Mouse (Mus musculus) hindbrain, embryonic 10.5 days (tissue): ENCODE measurements around the gene Chrna1. TPM values are rescaled to one million over a fixed set of nuclear protein-coding genes. Genes with fewer than 3 reads are reported as not detected.

Experiments
- DNase-seq: peaks from one replicate; pipeline ENCODE4 v3.0.0-alpha.2; 2017; ENCODE audit warnings: low spot score
- H3K27ac ChIP-seq: fragments of 300-500 bp; sonication (generic); 2 replicates; pipeline ENCODE4 v1.5.1; 2016; ENCODE audit warnings: mild to moderate bottlenecking, moderate library complexity
- H3K27me3 ChIP-seq: fragments of 300-500 bp; sonication (generic); 2 replicates; pipeline ENCODE4 v1.6.1; 2016; ENCODE audit warnings: mild to moderate bottlenecking; ENCODE audit not compliant: poor library complexity, insufficient read depth, severe bottlenecking
- H3K36me3 ChIP-seq: fragments of 300-500 bp; sonication (generic); 2 replicates; pipeline ENCODE4 v1.6.1; 2016; ENCODE audit warnings: mild to moderate bottlenecking, moderate library complexity
- H3K4me1 ChIP-seq: fragments of 300-500 bp; sonication (generic); replicated peaks from 2 replicates; pipeline ENCODE4 v1.6.1; 2016; ENCODE audit warnings: mild to moderate bottlenecking
- H3K4me3 ChIP-seq: fragments of 300-500 bp; sonication (generic); 2 replicates; pipeline ENCODE4 v1.5.1; 2016; ENCODE audit warnings: mild to moderate bottlenecking, moderate library complexity
- H3K9me3 ChIP-seq: fragments of 300-500 bp; sonication (generic); 2 replicates; pipeline ENCODE4 v1.6.1; 2016; ENCODE audit warnings: mild to moderate bottlenecking, moderate library complexity
- WGBS: fragments of 180-500 bp; shearing (Covaris S2); methylation state at CpG from one replicate; pipeline ENCODE4 v1.1.7; 2016; 5-methylcytosine and 5-hydroxymethylcytosine counted together
- polyA plus RNA-seq: library from polyadenylated mRNA; unstranded; fragments of >200 nt; fragmentation: Nextera tagmentation; extraction: Ambion mirVana; gene quantifications from 2 replicates; pipeline ENCODE4 v1.2.1, GENCODE M21; 2016

The Chrna1 gene
- polyA plus RNA-seq, 1 experiment from 2014 or later = 0.69 TPM

DNA sequence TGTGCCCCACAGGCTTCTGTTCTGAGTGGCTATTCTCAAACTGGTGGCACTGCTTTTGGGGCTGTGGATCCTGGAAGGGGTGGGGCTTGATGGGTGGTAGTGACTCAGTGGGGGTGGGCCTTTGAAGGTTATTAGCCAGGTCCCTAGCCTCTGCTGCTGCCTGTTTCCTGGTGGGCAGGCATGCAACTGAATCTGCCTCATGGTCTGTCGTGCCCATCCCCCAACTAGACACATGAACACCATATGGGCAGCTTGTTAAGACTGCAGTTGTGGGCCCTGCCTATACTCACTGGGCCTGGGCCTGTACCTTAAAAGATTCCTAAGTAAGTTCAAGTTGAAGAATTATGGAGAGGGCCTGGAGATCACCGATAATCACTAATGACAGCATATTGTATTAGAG is 34.6 kb downstream of the Chrna1 start:
- H3K27me3 ChIP-seq = peaks cover 23% of the 10 kb centered on the region
- H3K4me1 ChIP-seq = peaks cover 28% of the 10 kb centered on the region
- H3K27ac ChIP-seq = 0 out of 2 replicates have a peak overlapping the region, but pooled peaks have one; percentile 1
- H3K4me3 ChIP-seq = no peak overlapping the region
- no peaks in the 10 kb centered on the region for H3K9me3 ChIP-seq
- 62% methylated on average over 2 of the region's 2 CpGs for WGBS
- peak; percentile 65 for DNase-seq
- no peaks in the 10 kb centered on the region for H3K36me3 ChIP-seq

DNA sequence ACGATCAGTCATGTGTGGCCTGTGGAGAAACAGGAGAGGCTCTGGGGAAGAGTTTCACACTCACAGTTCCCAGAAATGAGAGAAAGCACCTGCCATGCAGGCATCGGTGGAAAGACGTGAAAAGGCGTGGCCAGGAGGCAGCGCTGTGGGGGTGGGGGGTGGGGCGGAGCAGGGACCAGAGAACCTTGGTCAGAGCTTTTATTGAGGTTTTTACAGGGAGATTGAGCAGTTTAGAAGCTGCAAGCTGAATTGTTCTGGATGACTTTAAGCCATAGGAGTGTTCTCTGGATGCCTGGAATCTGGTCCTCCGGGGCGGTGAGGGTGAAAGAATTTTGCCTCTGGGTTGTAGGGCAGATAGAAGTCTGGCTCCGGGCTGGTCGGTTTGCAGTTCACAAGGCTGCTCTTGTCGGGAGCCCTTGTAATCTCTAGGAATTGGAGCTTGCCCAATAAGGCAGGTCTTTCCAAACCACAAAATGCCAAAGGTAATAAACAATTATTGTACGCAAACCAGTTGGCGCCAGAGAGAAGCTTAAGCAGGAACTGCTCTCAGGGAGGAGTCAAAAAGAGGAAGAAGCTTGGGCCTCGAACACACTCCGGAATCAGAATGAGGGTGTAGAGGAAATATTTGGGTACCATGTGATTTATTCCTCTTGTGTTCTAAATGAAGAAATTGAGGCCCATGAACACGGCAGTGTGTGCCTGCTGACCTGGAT is 39.5 kb downstream of the Chrna1 start:
- 44% methylated on average over 16 of the region's 16 CpGs for WGBS
- H3K27me3 ChIP-seq = peaks cover 20% of the 10 kb centered on the region; the same call in 1 of the 2 replicates
- no peak for DNase-seq
- no peaks in the 10 kb centered on the region for H3K36me3 ChIP-seq
- H3K27ac ChIP-seq = no peak overlapping the region
- H3K4me1 ChIP-seq = peaks cover 35% of the 10 kb centered on the region
- no peaks in the 10 kb centered on the region for H3K9me3 ChIP-seq
- peak overlapping the region; percentile 4; the same call in 1 of the 2 replicates for H3K4me3 ChIP-seq

DNA sequence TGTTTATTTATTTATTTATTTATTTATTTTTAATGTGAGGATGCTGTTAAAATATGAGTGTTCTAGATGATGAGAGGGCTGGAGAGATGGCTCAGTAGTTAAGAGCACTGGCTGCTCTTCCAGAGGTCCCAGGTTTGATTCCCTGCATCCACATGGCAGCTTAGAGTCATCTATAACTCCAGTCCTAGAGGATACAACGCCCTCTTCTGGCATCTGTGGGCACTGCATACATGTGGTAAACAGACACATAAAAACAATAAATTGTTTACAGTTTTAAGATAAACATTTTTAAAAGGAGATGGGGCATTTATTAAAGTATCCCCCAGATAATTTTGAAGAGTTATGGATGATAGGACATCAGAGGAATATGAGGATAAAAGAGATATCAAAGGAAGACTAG is 40.4 kb downstream of the Chrna1 start:
- WGBS = 31% methylated on average over 1 of the region's 1 CpGs
- no peak for DNase-seq
- H3K9me3 ChIP-seq = no peaks in the 10 kb centered on the region
- peaks cover 20% of the 10 kb centered on the region; the same call in 1 of the 2 replicates for H3K27me3 ChIP-seq
- no peak overlapping the region for H3K4me3 ChIP-seq
- peaks cover 27% of the 10 kb centered on the region for H3K4me1 ChIP-seq
- no peaks in the 10 kb centered on the region for H3K36me3 ChIP-seq
- H3K27ac ChIP-seq = no peak overlapping the region

DNA sequence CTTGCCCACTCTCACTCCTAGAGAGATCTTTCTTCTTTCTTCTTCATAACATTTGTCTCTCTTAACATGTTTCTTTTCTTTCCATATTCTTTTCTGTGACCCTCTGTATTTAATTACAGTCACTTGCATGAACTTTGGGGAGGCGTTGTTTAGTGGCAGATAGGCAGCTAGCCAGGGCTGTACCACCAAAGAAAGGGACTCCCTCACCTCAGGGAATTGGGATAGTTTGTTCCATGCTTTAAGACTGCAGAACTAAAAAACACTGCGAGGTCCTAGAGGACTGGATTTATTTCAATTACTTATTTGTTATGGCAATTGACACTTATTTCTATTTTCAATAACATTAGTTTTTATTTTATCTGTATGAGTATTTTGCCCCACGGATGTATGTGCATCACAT is 41.0 kb downstream of the Chrna1 start:
- Histone ChIP-seq H3K27me3 (peaks cover 17% of the 10 kb centered on the region; the same call in 1 of the 2 replicates), H3K36me3 (no peaks in the 10 kb centered on the region), H3K4me3 (no peak overlapping the region), H3K4me1 (peaks cover 27% of the 10 kb centered on the region), H3K27ac (no peak overlapping the region), H3K9me3 (no peaks in the 10 kb centered on the region)
- DNase-seq = no peak
- 87% methylated on average over 3 of the region's 3 CpGs for WGBS

DNA sequence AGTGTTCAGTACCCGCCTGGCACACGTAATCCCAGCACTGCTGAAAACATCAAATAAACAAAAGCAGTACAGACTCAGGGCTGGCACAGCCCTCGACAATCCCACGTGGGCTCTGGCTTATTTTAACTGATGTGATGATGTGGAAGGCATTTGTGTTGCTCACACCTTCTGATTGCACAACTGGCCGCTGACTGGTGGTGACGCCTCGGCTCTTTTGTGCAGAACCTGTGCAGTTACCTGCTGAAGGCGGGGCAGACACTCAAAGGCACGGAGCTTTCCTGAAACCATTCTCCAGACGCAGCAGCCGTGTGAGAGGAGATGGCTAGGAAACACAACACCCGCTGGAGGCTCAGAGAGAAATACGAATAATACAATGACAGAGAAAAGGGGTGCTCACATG is 41.5 kb downstream of the Chrna1 start:
- no peak for DNase-seq
- Histone ChIP-seq H3K9me3 (no peaks in the 10 kb centered on the region), H3K36me3 (no peaks in the 10 kb centered on the region), H3K27me3 (peaks cover 11% of the 10 kb centered on the region; the same call in 1 of the 2 replicates), H3K4me1 (peaks cover 22% of the 10 kb centered on the region), H3K4me3 (no peak overlapping the region), H3K27ac (no peak overlapping the region)
- 83% methylated on average over 13 of the region's 13 CpGs for WGBS

DNA sequence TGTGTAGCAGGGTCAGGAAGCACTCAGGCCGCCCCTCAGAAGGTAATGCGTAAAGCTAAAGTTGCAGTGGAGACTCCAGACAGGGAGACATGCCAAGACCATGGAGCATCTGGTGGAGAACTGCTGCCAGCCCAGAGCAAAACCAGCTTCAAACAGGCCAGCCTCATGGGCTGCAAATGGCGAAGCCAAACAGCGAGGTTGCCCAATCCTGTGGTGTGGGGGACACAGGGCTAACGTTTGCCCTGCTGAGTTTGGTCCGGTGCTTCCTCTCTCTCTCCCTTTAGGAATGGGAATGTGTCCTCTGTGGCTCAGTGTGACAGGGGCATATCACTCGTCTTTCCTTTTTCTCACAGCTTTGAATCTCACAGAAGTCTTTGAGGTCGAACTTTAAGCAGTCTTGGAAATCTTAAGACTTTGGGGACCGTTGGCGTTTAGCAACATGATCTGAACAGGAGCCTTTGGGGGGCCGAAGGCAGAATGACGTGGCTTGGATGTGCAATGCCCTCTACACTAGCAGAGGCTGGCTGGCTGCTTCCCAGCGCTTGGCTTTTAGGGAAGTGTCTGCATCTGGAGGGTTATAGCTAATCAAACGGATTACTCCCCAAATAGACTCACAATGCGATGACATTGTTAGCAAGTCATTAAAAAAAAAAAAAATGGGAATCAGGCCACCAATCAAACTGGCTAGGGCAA is 43.9 kb downstream of the Chrna1 start:
- 85% methylated on average over 15 of the region's 15 CpGs for WGBS
- Histone ChIP-seq H3K36me3 (no peaks in the 10 kb centered on the region), H3K27me3 (0 out of 2 replicates have a peak, but pooled peaks cover 3% of the 10 kb centered on the region)

DNA sequence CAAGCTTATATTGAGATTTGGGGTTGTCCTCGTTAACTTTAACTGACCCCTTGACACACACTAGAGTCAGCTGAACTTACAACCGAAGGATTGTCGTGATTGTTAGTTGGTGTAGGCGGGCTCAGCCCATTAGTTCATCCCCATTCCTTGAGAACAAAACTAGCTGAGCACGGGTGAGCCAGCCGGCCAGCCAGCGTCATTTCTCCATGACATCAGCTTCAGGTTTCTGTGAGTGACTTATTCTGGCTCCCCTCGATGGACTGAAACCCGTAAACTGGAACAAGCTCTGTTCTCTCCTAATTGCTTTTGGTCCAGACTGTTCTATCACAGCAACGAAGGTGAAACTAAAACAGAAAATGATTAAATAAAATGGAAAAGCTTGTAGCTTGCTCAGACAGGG is 45.4 kb downstream of the Chrna1 start:
- no peak for DNase-seq
- H3K27ac ChIP-seq = no peak overlapping the region
- no peaks in the 10 kb centered on the region for H3K9me3 ChIP-seq
- H3K4me1 ChIP-seq = peaks cover 17% of the 10 kb centered on the region
- 79% methylated on average over 10 of the region's 10 CpGs for WGBS
- H3K27me3 ChIP-seq = no peaks in the 10 kb centered on the region
- H3K36me3 ChIP-seq = no peaks in the 10 kb centered on the region
- H3K4me3 ChIP-seq = no peak overlapping the region

More for the DNA sequence above, 43.9 kb downstream of the Chrna1 start:
- Histone ChIP-seq H3K4me3 (no peak overlapping the region), H3K27ac (no peak overlapping the region), H3K4me1 (peaks cover 15% of the 10 kb centered on the region), H3K9me3 (no peaks in the 10 kb centered on the region)
- DNase-seq = no peak

DNA sequence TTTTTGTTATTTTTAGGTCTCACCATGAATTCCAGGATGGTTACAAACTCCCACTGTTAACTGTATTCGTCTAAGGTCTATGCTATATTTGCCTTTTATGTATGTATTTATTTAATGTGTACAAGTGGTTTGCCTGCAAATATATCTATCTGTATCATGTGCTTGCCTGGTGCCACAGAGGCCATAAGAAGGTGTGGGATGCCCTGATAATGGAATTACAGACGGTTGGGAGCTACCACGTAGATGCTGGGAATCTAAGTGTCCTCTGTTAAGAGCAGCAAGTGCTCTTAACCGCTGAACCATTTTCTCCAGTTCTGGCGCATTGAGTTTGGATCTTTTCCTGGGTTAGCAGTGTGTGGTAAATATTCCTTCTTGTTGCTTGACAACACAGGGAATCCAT is 49.7 kb downstream of the Chrna1 start:
- 71% methylated on average over 5 of the region's 5 CpGs for WGBS
- H3K4me3 ChIP-seq = no peak overlapping the region
- 0 out of 2 replicates have a peak, but pooled peaks cover 3% of the 10 kb centered on the region for H3K36me3 ChIP-seq
- H3K9me3 ChIP-seq = no peaks in the 10 kb centered on the region
- DNase-seq = no peak
- no peak overlapping the region for H3K27ac ChIP-seq
- H3K27me3 ChIP-seq = no peaks in the 10 kb centered on the region
- H3K4me1 ChIP-seq = peaks cover 47% of the 10 kb centered on the region

DNA sequence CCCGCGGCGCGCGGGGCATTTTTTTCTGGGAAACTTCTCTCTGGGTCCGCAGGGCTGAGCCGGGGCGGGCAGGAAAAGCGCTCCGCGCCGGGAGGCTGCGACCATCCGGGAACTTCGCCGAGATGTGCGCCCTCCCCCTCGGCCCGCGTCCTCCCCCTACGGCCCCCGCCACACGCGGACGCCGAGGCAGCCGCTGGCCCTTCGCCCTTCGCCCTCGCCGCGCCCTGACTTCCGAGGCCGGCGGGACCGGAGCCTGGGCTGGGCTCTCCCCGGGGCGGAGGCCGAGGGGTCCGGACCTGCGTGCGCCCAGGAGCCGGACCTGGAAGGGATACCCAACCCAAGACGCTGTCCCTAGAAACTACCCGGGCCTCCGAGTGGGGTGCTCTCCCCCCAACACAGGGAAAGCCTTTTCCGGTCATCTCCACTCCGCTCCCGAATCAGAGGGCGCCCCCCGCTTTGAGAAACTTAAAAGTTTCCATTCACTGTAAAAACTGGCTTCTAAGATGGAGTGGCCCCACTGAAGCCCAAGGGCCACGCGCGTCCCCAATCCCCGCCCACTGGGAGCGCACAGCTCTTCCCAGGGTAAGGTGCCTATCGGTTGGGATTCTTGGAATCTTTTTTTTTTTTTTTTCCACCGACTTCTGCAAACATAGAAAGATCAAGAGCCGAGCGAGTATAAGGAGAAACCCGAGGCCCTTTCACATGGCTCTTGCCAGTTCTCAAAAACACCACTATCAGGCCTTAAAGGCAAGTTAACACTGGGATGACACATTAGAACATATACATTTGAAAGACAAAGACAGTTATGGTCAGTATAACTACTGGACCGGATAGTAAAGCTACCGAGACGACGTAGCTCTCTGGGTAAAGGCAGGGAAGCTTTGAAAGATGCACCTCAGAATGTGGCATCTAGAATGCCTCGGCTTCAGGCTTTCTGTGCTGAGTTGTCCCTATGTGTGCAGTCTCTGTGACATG is 50.5 kb downstream of the Chrna1 start, which contains the start of gene Wipf1:
TSS of gene Wipf1 (minus strand) at position 379 of the 975 bp plus-strand sequence.
- Histone ChIP-seq H3K4me3 (peak within 1 kb of the TSS; percentile 88), H3K27me3 (no peaks in the 10 kb centered on the region), H3K36me3 (0 out of 2 replicates have a peak, but pooled peaks cover 3% of the 10 kb centered on the region), H3K27ac (peak within 1 kb of the TSS; percentile 97), H3K9me3 (no peaks in the 10 kb centered on the region), H3K4me1 (peaks cover 47% of the 10 kb centered on the region)
- DNase-seq = peak; percentile 82
- 1% methylated on average over 66 of the region's 66 CpGs for WGBS

DNA sequence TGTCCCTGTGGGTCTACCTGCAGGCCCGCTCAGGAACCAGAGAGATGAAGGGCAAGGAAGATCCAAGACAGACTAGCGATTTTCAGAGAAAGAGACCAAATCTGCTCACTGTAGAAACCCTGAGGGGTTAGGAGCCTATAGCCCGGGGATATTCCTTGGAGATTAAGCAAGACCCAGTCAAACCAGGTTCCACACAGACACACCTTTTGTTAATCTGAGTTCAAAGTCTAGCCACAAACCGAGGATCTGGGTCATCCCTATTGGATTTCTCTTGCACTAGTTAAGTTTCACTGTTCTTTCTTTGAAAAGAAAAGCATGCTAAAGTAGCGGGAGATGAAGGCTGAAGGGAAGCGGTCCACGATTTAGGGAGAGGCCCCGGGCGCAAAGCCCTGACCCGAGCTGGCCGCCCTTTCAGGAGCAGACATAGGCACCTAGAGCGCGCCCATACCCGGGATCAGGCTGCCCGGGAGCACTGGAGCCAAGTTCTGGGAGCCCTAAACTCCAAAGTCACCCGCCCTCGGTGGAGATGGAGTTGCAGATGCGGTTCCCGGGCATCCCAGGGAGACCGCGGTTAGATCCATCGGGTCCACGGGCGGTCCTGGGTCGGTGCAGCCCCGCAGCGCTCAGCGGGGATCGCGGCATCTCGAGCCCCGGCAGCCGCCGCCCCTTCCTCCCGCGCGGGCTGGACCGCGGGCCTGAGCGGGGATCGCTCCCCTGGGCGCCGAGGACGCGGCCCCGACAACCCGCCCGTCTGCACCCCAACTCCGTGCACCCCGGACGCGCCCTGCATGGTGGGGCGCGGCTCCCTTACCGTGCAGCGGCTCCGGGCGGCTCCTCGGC is 51.4 kb downstream of the Chrna1 start:
- H3K27ac ChIP-seq = peak overlapping the region; percentile 97
- H3K4me1 ChIP-seq = peaks cover 47% of the 10 kb centered on the region
- DNase-seq = peak; percentile 68
- no peaks in the 10 kb centered on the region for H3K9me3 ChIP-seq
- H3K27me3 ChIP-seq = no peaks in the 10 kb centered on the region
- 0 out of 2 replicates have a peak, but pooled peaks cover 8% of the 10 kb centered on the region for H3K36me3 ChIP-seq
- peak overlapping the region; percentile 88 for H3K4me3 ChIP-seq
- WGBS = 2% methylated on average over 59 of the region's 59 CpGs

DNA sequence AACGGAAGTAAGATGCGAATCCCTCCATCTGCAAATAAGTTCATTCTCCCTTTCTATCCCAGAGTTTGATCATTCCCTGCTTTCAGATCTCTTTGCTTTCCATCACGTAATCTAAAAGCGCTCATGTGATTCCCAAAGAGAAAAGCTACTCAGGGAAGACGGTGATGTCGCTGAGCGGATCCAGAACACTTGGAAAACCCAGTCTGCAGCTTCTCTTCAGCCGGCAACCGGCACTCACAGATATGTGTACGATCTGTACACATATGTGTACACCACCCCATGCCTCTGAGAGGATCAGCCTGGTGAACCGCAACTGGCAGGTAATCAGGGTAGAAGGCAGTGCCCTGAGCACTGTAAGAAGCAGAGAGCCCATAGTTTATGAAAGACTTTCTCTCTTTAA is 52.2 kb downstream of the Chrna1 start:
- no peak for DNase-seq
- H3K27me3 ChIP-seq = no peaks in the 10 kb centered on the region
- H3K9me3 ChIP-seq = no peaks in the 10 kb centered on the region
- peak overlapping the region; percentile 88 for H3K4me3 ChIP-seq
- H3K36me3 ChIP-seq = 0 out of 2 replicates have a peak, but pooled peaks cover 8% of the 10 kb centered on the region
- 82% methylated on average over 11 of the region's 11 CpGs for WGBS
- H3K27ac ChIP-seq = no peak overlapping the region
- peaks cover 49% of the 10 kb centered on the region for H3K4me1 ChIP-seq
